Mouse (Mus musculus) ovary, adult 18-20 months (tissue): ENCODE results near the gene Gm9733.
"Not testable (repeated sequence)": the region's sequence is repeated elsewhere in the genome, so short reads cannot be mapped to it uniquely, and the experiment has no call there.

ENCODE experiments used
- DNase-seq: peaks from one replicate; pipeline ENCODE4 v3.0.0; 2022; ENCODE audit warnings: low spot score, mixed read lengths

The Gm9733 gene

GRCm38 (mm10) chr3:15332063-15332462, at the start of gene Gm9733:
Gene Gm9733 (minus strand): TSS chr3:15332302.
- no peak for DNase-seq

- DNase-seq: not testable (repeated sequence)
Measured at GRCm38 (mm10) chr3:15355690-15356089, 23.6 kb upstream of the Gm9733 start.

- not testable (repeated sequence) for DNase-seq
Measured at GRCm38 (mm10) chr3:15350318-15350717, 18.2 kb upstream of the Gm9733 start.

GRCm38 (mm10) chr3:15345606-15346005, 13.5 kb upstream of the Gm9733 start:
- DNase-seq: not testable (repeated sequence)

- DNase-seq: no peak
Measured at GRCm38 (mm10) chr3:15340287-15340686, 8.2 kb upstream of the Gm9733 start.

GRCm38 (mm10) chr3:15334182-15334581, 2.1 kb upstream of the Gm9733 start:
- no peak for DNase-seq

- DNase-seq: no peak
Measured at GRCm38 (mm10) chr3:15331545-15331944, 557 bp downstream of the Gm9733 start.

GRCm38 (mm10) chr3:15329549-15329948, 2.6 kb downstream of the Gm9733 start:
- no peak for DNase-seq

GRCm38 (mm10) chr3:15284424-15285328, 47.4 kb downstream of the Gm9733 start:
- DNase-seq: no peak

GRCm38 (mm10) chr3:15275899-15276526, 56.1 kb downstream of the Gm9733 start:
- DNase-seq: no peak

- no peak for DNase-seq
Measured at GRCm38 (mm10) chr3:15264450-15264849, 67.7 kb downstream of the Gm9733 start.

- DNase-seq: no peak
Measured at GRCm38 (mm10) chr3:15255726-15256125, 76.4 kb downstream of the Gm9733 start.
